In the genomic region with DNA sequence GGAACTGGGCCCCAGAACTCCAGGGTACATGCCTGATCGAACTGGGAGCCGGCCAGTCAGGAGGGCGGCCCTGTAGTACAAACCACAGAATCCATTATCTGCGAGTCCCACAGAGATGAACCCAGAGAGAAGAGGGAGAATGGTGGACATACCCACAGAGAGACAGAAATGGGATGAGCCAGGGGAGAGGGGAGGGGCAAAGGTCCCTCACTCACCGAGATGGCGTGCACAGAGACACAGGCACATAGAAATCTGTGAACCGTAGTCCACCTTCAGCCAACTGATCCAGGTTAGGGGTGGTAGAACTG, we compare ENCODE assay signal across 8 mouse cellular contexts. TPM values are rescaled to one million over a fixed set of nuclear protein-coding genes. Genes with fewer than 3 reads are reported as not detected.
DNase-seq lines count a peak whose midpoint lies in the region; ATAC-seq and TF ChIP-seq lines count a peak whose summit lies in the region.

No protein-coding gene starts in this region.

- no peaks in the 10 kb centered on the region for H3K9me3 ChIP-seq in E14TG2a.4 (ENCODE audit: low read length)
- H3K9me3 ChIP-seq in hindbrain, embryonic 10.5 days: no peaks in the 10 kb centered on the region

- DNase-seq in heart, adult 11 months: peak; percentile 95
- no peak for DNase-seq in heart, adult 18-20 months
- no peak for DNase-seq in hindbrain, embryonic 10.5 days (ENCODE audit: low spot score)
- DNase-seq in layer of hippocampus, postnatal 14 days (ENCODE audit: low spot score in 2 of 2): no peak
- no peak for DNase-seq in cerebellum, adult 11 months

- H3K27ac ChIP-seq in hindbrain, embryonic 10.5 days: peak overlapping the region; percentile 87; the same call in 1 of the 2 replicates

- 90% methylated on average over 7 of the region's 7 CpGs for WGBS in hindbrain, embryonic 10.5 days

- ATAC-seq in megakaryocyte-erythroid progenitor cell, adult 5-6 weeks (replicated peaks; ENCODE audit: low FRiP score, low TSS enrichment, poor library complexity, severe bottlenecking): 0 out of 2 replicates have a peak, but pooled peaks have one; percentile 9
- no peak for ATAC-seq in frontal cortex, adult (ENCODE audit: low TSS enrichment)

- TF ChIP-seq CTCF in E14TG2a.4 (conservative IDR thresholded peaks at IDR 0.05; ENCODE audit: low read length): no peak

- H3K36me3 ChIP-seq in E14TG2a.4 (ENCODE audit: insufficient read depth, low read length): peaks cover 19% of the 10 kb centered on the region
- H3K36me3 ChIP-seq in hindbrain, embryonic 10.5 days: 0 out of 2 replicates have a peak, but pooled peaks cover 5% of the 10 kb centered on the region

- peaks cover 79% of the 10 kb centered on the region for H3K4me1 ChIP-seq in E14TG2a.4 (replicated peaks; ENCODE audit: low read depth, low read length)
- peaks cover 34% of the 10 kb centered on the region for H3K4me1 ChIP-seq in hindbrain, embryonic 10.5 days (replicated peaks)

- no peaks in the 10 kb centered on the region for H3K27me3 ChIP-seq in E14TG2a.4 (ENCODE audit: insufficient read depth, low read length)
- H3K27me3 ChIP-seq in hindbrain, embryonic 10.5 days (ENCODE audit: insufficient read depth, poor library complexity, severe bottlenecking): peaks cover 4% of the 10 kb centered on the region; the same call in 1 of the 2 replicates

- peak overlapping the region; percentile 84 for H3K4me3 ChIP-seq in E14TG2a.4 (replicated peaks; ENCODE audit: low read length)
- peak overlapping the region; percentile 64 for H3K4me3 ChIP-seq in hindbrain, embryonic 10.5 days

RNA-seq across cellular contexts. Expression of a gene that starts 2.0 kb away (rescaled TPM):
- 10 to 100 TPM; 12.5 to 15.2 TPM for total RNA-seq in heart, adult 18-20 months (2021)
- polyA plus RNA-seq in hindbrain, embryonic 10.5 days (2016; fragmentation: Nextera tagmentation; extraction: Ambion mirVana): 14.3 and 14.8 TPM in 2 replicates
- 10.7 and 18.3 TPM in 2 replicates for total RNA-seq in megakaryocyte-erythroid progenitor cell, adult 5-6 weeks (2014; fragmentation: Nextera tagmentation)
- total RNA-seq in megakaryocyte-erythroid progenitor cell, adult 5-6 weeks (2017): 7.1 and 17.4 TPM in 2 replicates
- 10 to 100 TPM; 29.1 to 31.5 TPM for total RNA-seq in layer of hippocampus, postnatal 14 days (2021)

RNA-seq across cellular contexts. Expression of a gene that starts 21.5 kb away (rescaled TPM):
- under 1 TPM; 0.07 to 0.33 TPM for total RNA-seq in heart, adult 18-20 months (2021)
- polyA plus RNA-seq in hindbrain, embryonic 10.5 days (2016; fragmentation: Nextera tagmentation; extraction: Ambion mirVana): 22.2 and 40.3 TPM in 2 replicates
- not detected in 2 replicates for total RNA-seq in megakaryocyte-erythroid progenitor cell, adult 5-6 weeks (2014; fragmentation: Nextera tagmentation)
- not detected in 2 replicates for total RNA-seq in megakaryocyte-erythroid progenitor cell, adult 5-6 weeks (2017)
- 100 to 1,000 TPM; 195 to 198 TPM for total RNA-seq in layer of hippocampus, postnatal 14 days (2021)

RNA-seq across cellular contexts. Expression of a gene that starts 24.2 kb away (rescaled TPM):
- 10 to 100 TPM; 35.9 to 40.4 TPM for total RNA-seq in heart, adult 18-20 months (2021)
- 2.8 and 3.5 TPM in 2 replicates for polyA plus RNA-seq in hindbrain, embryonic 10.5 days (2016; fragmentation: Nextera tagmentation; extraction: Ambion mirVana)
- 77.1 and 87.3 TPM in 2 replicates for total RNA-seq in megakaryocyte-erythroid progenitor cell, adult 5-6 weeks (2014; fragmentation: Nextera tagmentation)
- total RNA-seq in megakaryocyte-erythroid progenitor cell, adult 5-6 weeks (2017): 11.8 and 48.9 TPM in 2 replicates
- 100 to 1,000 TPM; 271 to 274 TPM for total RNA-seq in layer of hippocampus, postnatal 14 days (2021)

RNA-seq across cellular contexts. Expression of a gene that starts 45.5 kb away (rescaled TPM):
- total RNA-seq in heart, adult 18-20 months (2021): 10 to 100 TPM; 44.8 to 55.0 TPM
- 50.9 and 64.1 TPM in 2 replicates for polyA plus RNA-seq in hindbrain, embryonic 10.5 days (2016; fragmentation: Nextera tagmentation; extraction: Ambion mirVana)
- 56.6 and 59.9 TPM in 2 replicates for total RNA-seq in megakaryocyte-erythroid progenitor cell, adult 5-6 weeks (2014; fragmentation: Nextera tagmentation)
- total RNA-seq in megakaryocyte-erythroid progenitor cell, adult 5-6 weeks (2017): 14.5 and 14.9 TPM in 2 replicates
- 10 to 100 TPM; 44.3 to 50.0 TPM for total RNA-seq in layer of hippocampus, postnatal 14 days (2021)

RNA-seq across cellular contexts. Expression of a gene that starts 45.8 kb away (rescaled TPM):
- 1 to 10 TPM; 4.6 to 5.0 TPM for total RNA-seq in heart, adult 18-20 months (2021)
- polyA plus RNA-seq in hindbrain, embryonic 10.5 days (2016; fragmentation: Nextera tagmentation; extraction: Ambion mirVana): not detected in 2 replicates
- total RNA-seq in megakaryocyte-erythroid progenitor cell, adult 5-6 weeks (2014; fragmentation: Nextera tagmentation): not detected in 2 replicates
- total RNA-seq in megakaryocyte-erythroid progenitor cell, adult 5-6 weeks (2017): 0.57 TPM in 1 of 2 replicates, not detected in the other
- total RNA-seq in layer of hippocampus, postnatal 14 days (2021): not detected

Comparison
In these comparisons a context has a peak if more than half of its experiments do, and no peak if none do; other contexts are left out.
1. RNA of a gene that starts 21.5 kb away (total RNA-seq): 195 to 198 TPM in layer of hippocampus, postnatal 14 days; 0.07 to 0.33 TPM in heart, adult 18-20 months and not detected in megakaryocyte-erythroid progenitor cell, adult 5-6 weeks; every median in the first group is over 100 times any median in the second.